Mouse (Mus musculus) kidney, adult 2 months (tissue): Measurements from ENCODE around the gene Calhm2.
A peak's percentile ranks its signal among the peaks of the same experiment; 100 is the strongest.

Source experiments
- CTCF ChIP-seq: fragments of 200-500 bp; conservative IDR thresholded peaks from 2 replicates; pipeline ENCODE4 v1.5.1; 2011; ENCODE audit warnings: low read depth, mild to moderate bottlenecking, control low read depth, low read length, moderate library complexity, mixed read lengths; ENCODE audit not compliant: insufficient read depth, insufficient read length
- POLR2A ChIP-seq: fragments of 200-500 bp; IDR thresholded peaks from one replicate; pipeline ENCODE4 v1.6.1; 2011; ENCODE audit warnings: low read depth, low read length, control low read depth

- TF ChIP-seq POLR2A (no peak), CTCF (0 out of 2 replicates have a peak, but pooled peaks have one; percentile 5)
Observed at GRCm38 (mm10) chr19:47175472-47175871, 37.4 kb upstream of the Calhm2 start.
